Mouse (Mus musculus) lung, embryonic 14.5 days (tissue): ENCODE data around the gene Slit3. TPM values are rescaled to one million over a fixed set of nuclear protein-coding genes. Genes with fewer than 3 reads are reported as not detected.
A peak's percentile ranks its signal among the peaks of the same experiment; 100 is the strongest.

Experiments used
- ATAC-seq: fragments of 200-750 bp; cut with Nextera tagmentation; 2 replicates; pipeline ENCODE4 v1.8.0; 2017; ENCODE audit warnings: mild to moderate bottlenecking, moderate TSS enrichment, moderate library complexity; ENCODE audit not compliant: insufficient read depth
- DNase-seq: peaks from one replicate; pipeline ENCODE4 v3.0.0-alpha.2; 2015
- H3K27ac ChIP-seq: fragments of 300-500 bp; sonication (generic); 2 replicates; pipeline ENCODE4 v1.5.1; 2014; ENCODE audit warnings: low read depth, mild to moderate bottlenecking, moderate library complexity
- H3K27me3 ChIP-seq: fragments of 300-500 bp; sonication (generic); 2 replicates; pipeline ENCODE4 v1.6.1; 2014; ENCODE audit warnings: low read length, control low read depth; ENCODE audit not compliant: insufficient read depth
- H3K36me3 ChIP-seq: fragments of 300-500 bp; sonication (generic); 2 replicates; pipeline ENCODE4 v1.6.1; 2014; ENCODE audit warnings: control low read depth; ENCODE audit not compliant: insufficient read depth
- H3K4me1 ChIP-seq: fragments of 300-500 bp; sonication (generic); 2 replicates; pipeline ENCODE4 v1.6.1; 2014; ENCODE audit warnings: antibody characterized with exemption, control low read depth; ENCODE audit not compliant: insufficient read depth
- H3K4me2 ChIP-seq: fragments of 300-500 bp; sonication (generic); 2 replicates; pipeline ENCODE4 v1.6.1; 2014; ENCODE audit warnings: mild to moderate bottlenecking
- H3K4me3 ChIP-seq: fragments of 300-500 bp; sonication (generic); 2 replicates; pipeline ENCODE4 v1.5.1; 2014; ENCODE audit warnings: low read depth, low read length
- H3K9ac ChIP-seq: fragments of 300-500 bp; sonication (generic); 2 replicates; pipeline ENCODE4 v1.6.1; 2014
- H3K9me3 ChIP-seq: fragments of 300-500 bp; sonication (generic); 2 replicates; pipeline ENCODE4 v1.6.1; 2016; ENCODE audit warnings: low read depth, low read length, control low read depth
- CTCF ChIP-seq: IDR thresholded peaks from 2 replicates; pipeline ENCODE4 v1.5.1; 2016; ENCODE audit warnings: antibody characterized with exemption, low read depth
- WGBS: fragments of 180-500 bp; shearing (Covaris S2); extraction: QIAGEN DNeasy Blood & Tissue Kit; methylation state at CpG from one replicate; pipeline ENCODE4 v1.1.7; 2014; 5-methylcytosine and 5-hydroxymethylcytosine counted together
- polyA plus RNA-seq: library from polyadenylated mRNA; unstranded; fragments of >200 nt; fragmentation: Nextera tagmentation; extraction: Ambion mirVana; gene quantifications from 2 replicates; pipeline ENCODE4 v1.2.1, GENCODE M21; 2014

Slit3 gene
- polyA plus RNA-seq, 1 experiment from 2014 or later: 37.3 TPM

DNA sequence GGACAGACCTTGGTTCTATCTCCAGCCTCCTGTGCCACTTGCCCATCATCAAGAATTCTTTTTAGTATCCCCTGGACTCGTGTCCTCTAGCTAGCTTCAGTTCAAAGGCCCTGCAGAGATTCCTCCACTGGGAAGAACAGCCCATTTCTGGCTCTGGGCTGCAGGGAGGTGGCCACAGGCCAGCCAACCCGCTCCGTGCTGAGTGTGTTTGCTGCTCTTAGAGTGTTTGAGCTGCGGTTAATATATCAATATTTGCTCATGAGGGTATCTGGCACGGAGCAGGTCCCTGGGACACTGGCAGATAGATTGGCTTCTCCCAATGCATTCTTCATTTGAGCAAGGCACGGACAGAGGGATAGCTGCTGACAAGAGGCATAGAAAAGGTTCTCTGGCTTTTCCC lies 159.8 kb downstream of the Slit3 start:
- ATAC-seq: peak; percentile 64; the same call in 1 of the 2 replicates
- WGBS: 34% methylated on average over 6 of the region's 6 CpGs
- Histone ChIP-seq H3K27me3 (peaks cover 4% of the 10 kb centered on the region; the same call in 1 of the 2 replicates), H3K4me2 (no peak overlapping the region), H3K4me1 (peaks cover 34% of the 10 kb centered on the region; the same call in 1 of the 2 replicates), H3K9ac (no peak overlapping the region), H3K27ac (no peak overlapping the region), H3K36me3 (no peaks in the 10 kb centered on the region), H3K4me3 (no peak overlapping the region), H3K9me3 (no peaks in the 10 kb centered on the region)
- TF ChIP-seq CTCF: no peak
- DNase-seq: peak; percentile 67

DNA sequence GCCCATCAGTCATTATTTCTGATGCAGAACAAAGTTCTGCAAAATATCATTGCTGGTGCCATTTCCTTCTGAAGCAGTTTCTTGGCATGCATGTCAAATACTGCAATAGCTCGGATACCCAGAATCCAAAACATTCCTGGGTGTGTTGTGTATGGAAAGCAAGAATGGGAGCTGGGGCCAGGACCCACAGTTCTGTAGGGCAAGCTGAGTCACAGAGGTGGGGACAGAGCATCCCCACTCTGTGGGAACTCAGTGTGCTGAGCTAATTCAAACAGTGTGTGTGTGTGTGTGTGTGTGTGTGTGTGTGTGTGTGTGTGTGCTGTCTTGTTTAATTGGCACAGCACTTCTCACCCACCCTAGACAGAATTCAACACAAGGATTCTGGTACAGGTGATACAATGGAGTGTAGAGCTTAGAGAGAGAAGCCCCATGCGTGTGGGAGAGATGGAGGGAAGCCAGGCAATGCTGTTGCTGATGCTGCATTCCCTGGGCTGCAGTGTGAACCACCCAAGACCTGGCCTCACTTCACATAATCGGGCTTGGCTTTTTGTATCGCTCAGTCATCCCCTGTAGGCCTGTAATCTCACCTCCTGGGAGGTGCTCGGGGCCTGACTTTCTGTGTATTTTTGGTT lies 161.1 kb downstream of the Slit3 start:
- TF ChIP-seq CTCF: no peak
- H3K4me3 ChIP-seq: no peak overlapping the region
- 66% methylated on average over 5 of the region's 5 CpGs for WGBS
- peaks cover 4% of the 10 kb centered on the region; the same call in 1 of the 2 replicates for H3K27me3 ChIP-seq
- no peak overlapping the region for H3K27ac ChIP-seq
- H3K9ac ChIP-seq: no peak overlapping the region
- peaks cover 30% of the 10 kb centered on the region; the same call in 1 of the 2 replicates for H3K4me1 ChIP-seq
- no peaks in the 10 kb centered on the region for H3K9me3 ChIP-seq
- H3K36me3 ChIP-seq: no peaks in the 10 kb centered on the region
- H3K4me2 ChIP-seq: no peak overlapping the region
- no peak for DNase-seq
- no peak for ATAC-seq

DNA sequence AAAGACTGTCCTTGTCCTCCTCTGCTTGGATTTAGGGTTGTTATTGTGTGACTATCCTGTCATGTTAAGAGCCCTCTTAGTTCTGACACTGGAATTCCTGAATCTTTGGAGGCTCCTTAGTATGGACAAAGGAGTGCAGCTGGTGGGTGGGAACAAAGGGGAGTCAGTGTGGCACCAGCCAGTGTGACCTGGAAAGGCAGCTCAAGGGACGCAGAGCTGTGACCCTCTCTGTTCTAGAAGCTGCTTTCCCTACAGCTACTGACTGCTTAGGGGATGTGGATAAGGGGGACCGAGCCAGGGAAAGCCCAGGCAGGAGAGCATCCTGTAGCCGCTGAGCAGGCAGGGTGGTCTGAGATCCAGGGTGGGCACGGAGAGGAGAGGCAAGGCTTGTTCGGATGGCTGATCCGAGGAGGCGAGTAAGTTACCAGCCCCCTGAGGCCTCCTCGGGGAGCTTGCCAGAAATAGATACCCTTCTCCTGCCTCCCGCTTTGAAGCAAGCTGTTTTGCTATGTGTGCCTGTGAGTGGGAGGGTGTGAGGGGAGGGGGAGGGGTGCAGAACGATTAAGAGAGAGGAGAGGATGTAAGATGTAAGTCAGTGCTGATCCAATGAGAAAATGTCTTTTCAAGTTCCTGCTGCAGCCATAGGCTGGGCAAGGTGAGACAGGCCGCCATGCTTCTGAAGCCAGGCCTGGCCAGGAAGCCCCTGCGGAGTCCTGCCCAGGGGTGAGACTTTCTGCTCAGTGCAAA lies 162.0 kb downstream of the Slit3 start:
- peaks cover 4% of the 10 kb centered on the region; the same call in 1 of the 2 replicates for H3K27me3 ChIP-seq
- TF ChIP-seq CTCF: no peak
- H3K4me1 ChIP-seq: peaks cover 26% of the 10 kb centered on the region; the same call in 1 of the 2 replicates
- WGBS: 15% methylated on average over 12 of the region's 12 CpGs
- no peaks in the 10 kb centered on the region for H3K9me3 ChIP-seq
- H3K4me2 ChIP-seq: peak overlapping the region; percentile 25; the same call in 1 of the 2 replicates
- DNase-seq (peak; percentile 56), ATAC-seq (peak; percentile 57)
- H3K4me3 ChIP-seq: no peak overlapping the region
- no peaks in the 10 kb centered on the region for H3K36me3 ChIP-seq
- 0 out of 2 replicates have a peak overlapping the region, but pooled peaks have one; percentile 6 for H3K9ac ChIP-seq
- H3K27ac ChIP-seq: peak overlapping the region; percentile 54; the same call in 1 of the 2 replicates

DNA sequence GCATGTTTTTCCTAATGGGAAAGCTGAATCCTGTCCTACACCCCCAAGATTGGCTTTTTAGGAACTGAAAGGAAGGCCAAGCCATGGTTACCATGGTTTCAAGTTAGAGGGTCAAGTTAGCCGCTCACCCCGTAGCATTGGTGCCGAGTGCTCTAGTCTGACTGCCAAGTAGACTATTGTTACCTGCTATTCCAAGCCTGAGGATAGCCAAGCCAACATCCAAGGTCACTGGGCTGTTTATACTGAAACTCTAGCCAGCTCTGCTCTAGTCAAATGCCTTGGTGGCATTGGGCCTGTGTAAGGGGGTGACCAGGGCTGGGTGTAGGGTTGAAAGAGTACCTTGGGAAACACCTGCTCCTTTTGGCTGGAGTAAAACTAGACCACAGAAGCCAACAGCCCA lies 162.7 kb downstream of the Slit3 start:
- DNase-seq (no peak), ATAC-seq (no peak)

DNA sequence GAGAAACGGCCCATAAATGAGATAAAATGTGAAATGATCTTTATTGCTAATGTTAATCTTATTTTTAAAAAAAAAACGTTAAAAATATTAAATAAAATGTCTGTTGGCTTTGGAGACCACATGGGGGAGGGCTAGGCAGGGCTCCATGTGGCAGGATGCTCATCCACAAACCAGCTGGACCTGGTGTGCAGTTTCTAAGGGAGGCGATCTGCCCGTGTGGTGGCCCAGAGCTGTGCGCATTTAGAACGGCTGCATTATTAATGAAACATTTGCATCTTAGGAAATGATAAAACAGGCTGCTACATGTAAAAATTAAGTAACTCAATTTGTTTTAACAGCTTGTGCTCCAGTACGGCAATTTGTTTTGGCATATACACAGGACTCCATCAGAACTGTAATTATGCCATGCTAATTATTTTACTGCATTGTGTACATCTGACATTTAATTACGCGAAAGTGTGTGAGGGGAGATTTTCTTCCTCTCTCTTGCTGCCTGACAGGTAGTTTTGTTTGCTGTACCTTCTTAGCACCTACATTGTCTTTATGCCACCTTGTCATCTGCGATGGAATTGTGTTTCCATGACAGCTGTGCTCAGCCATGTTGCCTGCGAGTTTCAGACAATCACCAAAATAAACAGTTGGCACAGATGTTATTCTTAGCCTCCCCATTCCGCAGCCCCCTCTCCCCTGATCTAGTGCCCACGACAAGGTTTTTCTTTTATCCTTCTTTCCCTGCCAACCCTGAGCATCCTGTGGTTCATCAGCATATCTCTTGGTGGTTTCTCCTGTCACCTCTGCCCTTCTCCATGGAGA lies 165.8 kb downstream of the Slit3 start:
- no peak for TF ChIP-seq CTCF
- H3K27ac ChIP-seq: no peak overlapping the region
- no peaks in the 10 kb centered on the region for H3K36me3 ChIP-seq
- H3K27me3 ChIP-seq: no peaks in the 10 kb centered on the region
- H3K4me1 ChIP-seq: peaks cover 17% of the 10 kb centered on the region; the same call in 1 of the 2 replicates
- H3K4me3 ChIP-seq: no peak overlapping the region
- no peak overlapping the region for H3K9ac ChIP-seq
- H3K9me3 ChIP-seq: no peaks in the 10 kb centered on the region
- no peak for DNase-seq
- no peak for ATAC-seq
- WGBS: 69% methylated on average over 13 of the region's 13 CpGs
- H3K4me2 ChIP-seq: no peak overlapping the region

More for the DNA sequence above, 162.7 kb downstream of the Slit3 start:
- TF ChIP-seq CTCF: no peak
- Histone ChIP-seq H3K27ac (no peak overlapping the region), H3K4me3 (no peak overlapping the region), H3K36me3 (no peaks in the 10 kb centered on the region), H3K9ac (no peak overlapping the region), H3K9me3 (no peaks in the 10 kb centered on the region), H3K4me1 (peaks cover 24% of the 10 kb centered on the region; the same call in 1 of the 2 replicates), H3K27me3 (peaks cover 4% of the 10 kb centered on the region; the same call in 1 of the 2 replicates), H3K4me2 (no peak overlapping the region)
- WGBS: 59% methylated on average over 3 of the region's 3 CpGs

DNA sequence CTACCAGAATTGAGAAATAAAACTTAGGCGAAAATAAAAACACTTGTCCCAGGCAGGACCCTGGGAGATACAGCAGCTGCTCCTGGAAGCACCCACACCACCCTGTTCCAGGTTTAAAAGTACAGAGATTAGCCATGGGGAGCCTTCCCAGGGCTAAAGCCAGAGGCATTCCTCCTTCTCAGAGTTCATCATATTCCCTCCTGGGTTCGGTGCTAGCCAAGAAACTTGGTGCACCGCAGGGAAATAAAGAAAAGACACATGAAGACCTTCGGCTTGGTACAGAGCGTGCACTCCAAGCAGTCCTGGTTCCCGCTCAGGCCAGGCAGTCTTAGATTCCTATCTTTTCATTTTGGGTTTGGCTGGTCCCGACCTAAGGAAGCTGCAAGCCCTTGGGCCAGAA lies 167.0 kb downstream of the Slit3 start:
- Histone ChIP-seq H3K9me3 (no peaks in the 10 kb centered on the region), H3K4me2 (no peak overlapping the region)
- WGBS: 95% methylated on average over 7 of the region's 7 CpGs

More for the DNA sequence above, 167.0 kb downstream of the Slit3 start:
- Histone ChIP-seq H3K4me3 (no peak overlapping the region), H3K36me3 (no peaks in the 10 kb centered on the region), H3K4me1 (peaks cover 7% of the 10 kb centered on the region; the same call in 1 of the 2 replicates), H3K27ac (no peak overlapping the region), H3K9ac (no peak overlapping the region), H3K27me3 (no peaks in the 10 kb centered on the region)
- TF ChIP-seq CTCF: no peak
- DNase-seq (no peak), ATAC-seq (no peak)
